Mouse (Mus musculus) cerebellum, adult (tissue): Measurements from ENCODE around the gene Kif19a.
A peak's percentile ranks its signal among the peaks of the same experiment; 100 is the strongest.

Source experiments
- ATAC-seq: cut with Nextera tagmentation; 2 replicates; pipeline ENCODE4 v1.9.2; 2017; ENCODE audit warnings: mild to moderate bottlenecking, moderate library complexity, mixed read lengths; ENCODE audit not compliant: insufficient number of reproducible peaks, low FRiP score, low TSS enrichment

Kif19a gene

GRCm38 (mm10) chr11:114802540-114803267, 37.5 kb downstream of the Kif19a start:
- no peak for ATAC-seq

GRCm38 (mm10) chr11:114803990-114804389, 38.8 kb downstream of the Kif19a start:
- no peak for ATAC-seq

GRCm38 (mm10) chr11:114807025-114807424, 41.8 kb downstream of the Kif19a start:
- ATAC-seq: no peak

GRCm38 (mm10) chr11:114807686-114808427, 42.7 kb downstream of the Kif19a start:
- peak; percentile 29; the same call in 1 of the 2 replicates for ATAC-seq

GRCm38 (mm10) chr11:114809371-114809770, 44.2 kb downstream of the Kif19a start:
- no peak for ATAC-seq

- no peak for ATAC-seq
Measured at GRCm38 (mm10) chr11:114810344-114810743, 45.2 kb downstream of the Kif19a start.

- ATAC-seq: peak; percentile 74; the same call in 1 of the 2 replicates
Measured at GRCm38 (mm10) chr11:114812731-114813240, 47.6 kb downstream of the Kif19a start.

- ATAC-seq: no peak
Measured at GRCm38 (mm10) chr11:114814873-114815592, 49.8 kb downstream of the Kif19a start.

- ATAC-seq: no peak
Measured at GRCm38 (mm10) chr11:114816934-114817333, 51.7 kb downstream of the Kif19a start.

GRCm38 (mm10) chr11:114818185-114818584, 53.0 kb downstream of the Kif19a start:
- ATAC-seq: no peak

- ATAC-seq: no peak
Measured at GRCm38 (mm10) chr11:114819110-114819509, 53.9 kb downstream of the Kif19a start.

- no peak for ATAC-seq
Measured at GRCm38 (mm10) chr11:114820444-114820843, 55.3 kb downstream of the Kif19a start.

- ATAC-seq: no peak
Measured at GRCm38 (mm10) chr11:114821325-114821724, 56.1 kb downstream of the Kif19a start.

GRCm38 (mm10) chr11:114822727-114823126, 57.5 kb downstream of the Kif19a start:
- peak; percentile 69; the same call in 1 of the 2 replicates for ATAC-seq

- ATAC-seq: no peak
Measured at GRCm38 (mm10) chr11:114823199-114823725, 58.1 kb downstream of the Kif19a start.

- ATAC-seq: no peak
Measured at GRCm38 (mm10) chr11:114826686-114827085, 61.5 kb downstream of the Kif19a start.

- ATAC-seq: peak; percentile 92
Measured at GRCm38 (mm10) chr11:114829499-114830432, 64.6 kb downstream of the Kif19a start.

GRCm38 (mm10) chr11:114830433-114830773, 65.2 kb downstream of the Kif19a start:
- no peak for ATAC-seq

- ATAC-seq: no peak
Measured at GRCm38 (mm10) chr11:114833166-114833565, 68.0 kb downstream of the Kif19a start.
